Mouse (Mus musculus): ENCODE results near the gene Acot3.

- TF ChIP-seq POLR2A (IDR thresholded peaks at IDR 0.05; ENCODE audit: borderline replicate concordance, extremely low read depth, low read depth, low read length) (no peak), CTCF (IDR thresholded peaks at IDR 0.05; ENCODE audit: insufficient read depth, low read length) (no peak)
Measured at GRCm38 (mm10) chr12:84008251-84008650, 43.7 kb upstream of the Acot3 start.
